Mouse (Mus musculus) liver, adult (tissue): ENCODE measurements around the gene Rnf123.

Source experiments
- GATA4 ChIP-seq: IDR thresholded peaks from 2 replicates; pipeline ENCODE4 v1.6.1; 2014; ENCODE audit warnings: mild to moderate bottlenecking, low read length; ENCODE audit not compliant: insufficient replicate concordance

Rnf123 gene

GRCm38 (mm10) chr9:108082988-108083431, at the start of gene Rnf123:
Gene Rnf123, minus strand, starts transcription at chr9:108083346.
- no peak for TF ChIP-seq GATA4

GRCm38 (mm10) chr9:108132373-108132772, 49.2 kb upstream of the Rnf123 start:
- TF ChIP-seq GATA4: no peak

DNA sequence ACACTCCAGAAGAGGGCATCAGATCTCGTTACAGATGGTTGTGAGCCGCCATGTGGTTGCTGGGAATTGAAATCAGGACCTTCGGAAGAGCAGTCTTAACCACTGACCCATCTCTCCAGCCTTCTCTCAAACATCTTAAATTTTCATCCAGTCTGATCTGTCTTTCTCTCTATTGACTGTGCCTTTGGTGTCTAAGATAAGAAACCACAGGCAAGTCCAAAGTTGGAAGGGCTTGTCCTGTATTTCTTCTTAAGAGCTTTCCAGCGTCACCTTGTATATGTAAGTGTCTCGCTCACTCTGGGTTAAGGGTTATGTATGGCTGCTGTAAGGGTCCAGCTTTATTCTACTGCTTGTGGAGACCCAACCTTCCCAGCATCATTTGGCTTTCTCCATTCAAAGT, 48.4 kb upstream of the Rnf123 start:
- no peak for TF ChIP-seq GATA4

GRCm38 (mm10) chr9:108129042-108129948, 46.1 kb upstream of the Rnf123 start:
- no peak for TF ChIP-seq GATA4

- TF ChIP-seq GATA4: no peak
These were observed 45.1 kb upstream of the Rnf123 start for GRCm38 (mm10) chr9:108128248-108128647.

DNA sequence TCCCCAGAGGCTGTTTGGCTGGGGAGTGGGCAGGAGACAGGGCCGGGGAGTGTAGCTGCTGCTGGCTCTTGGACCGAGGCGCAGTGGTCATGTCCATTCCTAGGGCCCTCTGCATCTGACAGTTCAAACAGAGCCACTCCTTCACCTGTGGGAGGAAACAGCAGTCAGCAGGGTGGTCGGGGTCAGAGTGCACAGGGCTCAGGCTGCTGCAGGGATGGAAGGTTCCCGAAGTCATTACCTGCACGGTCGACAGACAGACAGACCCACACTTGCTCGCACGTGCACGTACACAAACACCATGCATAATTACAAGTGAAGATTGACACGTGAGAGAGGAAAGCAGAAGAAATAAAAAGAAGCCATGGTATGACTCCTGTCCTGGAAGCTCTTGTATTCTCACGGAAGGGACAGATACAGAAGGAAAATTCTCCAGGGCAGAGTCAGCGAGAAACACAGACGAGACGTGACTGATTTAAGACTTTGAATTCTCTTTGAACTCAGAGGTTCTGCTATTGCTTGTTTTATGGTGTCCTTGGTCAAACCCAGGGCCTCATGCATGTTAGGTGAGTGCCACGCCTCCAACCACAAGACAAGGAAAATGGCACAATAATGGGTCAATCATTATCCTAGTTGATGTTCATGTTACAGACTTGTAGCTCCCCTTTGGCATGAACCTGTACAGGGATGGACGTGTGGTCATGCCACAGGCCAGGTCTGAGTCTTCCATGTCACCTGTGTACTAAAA, 43.5 kb upstream of the Rnf123 start:
- no peak for TF ChIP-seq GATA4

- no peak for TF ChIP-seq GATA4
These were observed 42.6 kb upstream of the Rnf123 start for GRCm38 (mm10) chr9:108125731-108126130.

DNA sequence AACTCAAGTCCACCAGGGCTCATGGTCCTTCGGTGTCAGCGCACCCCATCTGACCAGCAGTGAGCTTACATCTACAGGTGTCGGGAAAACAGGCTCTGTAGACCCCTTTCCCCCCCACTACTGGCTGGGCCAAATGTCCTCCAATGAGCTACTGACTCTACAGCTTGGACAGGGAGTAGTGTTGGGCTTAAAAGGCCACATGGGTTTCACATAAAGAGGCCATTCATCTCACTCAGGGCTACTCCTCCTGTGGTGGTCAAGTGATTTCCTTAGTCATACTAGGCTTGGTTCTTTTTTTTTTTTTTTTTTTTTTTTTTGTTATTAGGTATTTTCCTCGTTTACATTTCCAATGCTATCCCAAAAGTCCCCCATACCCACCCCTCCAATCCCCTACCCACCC, 40.8 kb upstream of the Rnf123 start:
- no peak for TF ChIP-seq GATA4

DNA sequence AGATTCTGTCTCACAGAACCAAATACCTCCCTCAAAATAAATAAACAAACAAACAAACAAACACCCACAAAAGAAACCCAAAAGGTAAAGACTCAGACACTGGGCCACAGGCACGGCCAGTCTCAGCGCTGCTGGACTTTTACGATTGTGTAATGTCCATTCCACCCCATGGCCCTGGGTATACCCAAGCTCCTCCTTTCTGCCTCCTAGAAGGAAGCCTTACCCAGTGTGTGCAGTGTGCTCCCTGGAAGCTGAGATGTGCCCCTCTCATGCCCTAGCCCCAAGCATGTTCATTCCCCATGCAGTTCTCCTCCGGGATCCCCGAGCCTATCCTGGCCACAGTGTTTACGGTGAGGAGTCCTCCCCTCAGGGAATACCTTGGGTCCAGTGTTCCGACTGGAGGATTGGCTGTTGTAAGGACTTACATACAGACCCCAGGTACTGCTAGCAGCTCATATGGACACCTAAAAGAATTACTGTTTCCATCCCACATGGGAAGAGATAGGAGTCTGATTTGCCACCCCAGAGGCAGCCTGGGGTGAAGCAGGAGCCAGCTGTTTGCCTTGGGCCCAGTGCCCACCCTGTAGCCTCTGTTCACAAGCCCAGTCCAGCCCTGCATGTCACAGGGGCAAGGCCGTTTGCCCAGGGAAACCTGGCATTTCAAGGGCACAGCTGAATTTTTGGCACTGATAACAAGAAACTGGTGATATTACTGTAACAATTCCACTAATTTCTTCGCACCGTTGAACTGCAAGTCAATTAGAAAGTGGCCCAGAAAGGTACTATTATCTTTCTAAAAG, 38.2 kb upstream of the Rnf123 start:
- no peak for TF ChIP-seq GATA4

GRCm38 (mm10) chr9:108120671-108121070, 37.5 kb upstream of the Rnf123 start:
- no peak for TF ChIP-seq GATA4

GRCm38 (mm10) chr9:108119891-108120411, 36.8 kb upstream of the Rnf123 start:
- TF ChIP-seq GATA4: no peak

- TF ChIP-seq GATA4: no peak
These were observed 34.0 kb upstream of the Rnf123 start for GRCm38 (mm10) chr9:108117143-108117542.

DNA sequence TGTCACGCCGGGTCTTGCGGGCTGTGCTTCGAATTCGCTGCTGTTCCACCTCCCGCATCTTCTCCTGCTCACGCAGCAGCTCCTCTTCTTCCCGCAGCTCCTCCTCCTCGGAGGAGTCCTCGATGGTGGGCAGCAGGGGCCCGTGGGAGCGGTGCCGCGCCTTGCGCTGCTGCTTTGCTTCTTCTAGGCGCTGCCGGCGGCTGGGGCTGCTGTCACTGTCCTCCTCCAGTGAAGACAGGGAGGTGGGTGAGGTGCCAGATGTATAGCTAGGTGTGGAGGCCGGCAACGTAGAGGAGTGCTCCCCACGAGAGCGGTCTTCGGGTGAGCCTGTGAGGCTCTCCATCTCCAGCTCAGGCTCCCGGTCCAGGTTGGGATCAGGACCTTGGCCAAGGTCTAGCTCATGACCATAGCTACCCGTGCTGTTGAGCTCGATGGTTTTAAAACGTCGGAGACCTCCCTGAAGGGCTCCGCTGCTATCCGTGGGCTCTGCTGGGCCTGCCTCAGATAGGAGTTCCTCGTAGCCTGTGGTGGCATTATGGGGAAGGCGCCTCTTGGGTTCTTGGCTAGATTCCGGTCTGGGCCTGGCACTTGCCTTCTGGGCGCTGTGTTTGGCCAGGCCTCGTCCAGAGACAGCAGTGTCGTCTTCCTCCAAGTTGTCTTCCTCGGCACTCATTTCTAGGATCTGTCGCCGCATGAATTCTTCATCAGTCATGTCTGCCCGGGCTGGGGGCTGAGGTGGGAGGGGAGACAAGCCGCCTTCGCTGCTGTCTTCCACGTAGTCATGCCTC, 32.3 kb upstream of the Rnf123 start:
- TF ChIP-seq GATA4: no peak

DNA sequence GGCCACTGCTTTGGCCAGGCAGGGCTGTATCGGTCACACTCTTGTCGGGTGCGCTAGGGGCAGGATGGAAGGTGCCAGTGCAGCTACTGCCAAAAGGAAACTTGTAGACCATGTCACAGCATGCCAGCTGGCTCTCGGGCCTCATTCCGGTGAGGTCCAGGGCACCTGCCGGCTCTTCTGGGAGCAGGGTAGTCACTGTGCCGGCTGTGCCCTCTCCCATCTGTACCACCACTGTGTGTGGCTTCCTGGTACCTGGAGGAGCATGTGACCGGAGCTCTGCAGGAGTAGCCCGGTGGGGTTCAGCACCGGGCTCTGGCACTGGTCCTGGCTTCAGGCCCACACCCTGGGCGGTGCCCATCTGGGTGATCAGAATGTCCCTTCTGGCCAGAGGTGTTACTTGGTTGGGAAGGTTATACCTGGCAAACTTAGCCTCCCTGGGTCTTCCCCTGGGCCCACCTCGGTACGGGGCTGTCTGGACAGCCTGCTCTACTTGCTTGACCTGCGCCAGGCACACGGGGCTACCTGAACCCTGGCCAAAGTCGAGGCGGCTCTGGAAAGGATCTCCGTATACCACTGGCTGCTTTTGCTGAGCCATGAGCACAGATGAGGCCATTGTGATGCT, 29.7 kb upstream of the Rnf123 start:
- no peak for TF ChIP-seq GATA4
